Mouse (Mus musculus): ENCODE measurements around the gene Synrg. TPM values are rescaled to one million over a fixed set of nuclear protein-coding genes. Genes with fewer than 3 reads are reported as not detected.

Gene Synrg
- polyA plus RNA-seq, 1 experiment from 2014 or later: 6.9 TPM

GRCm38 (mm10) chr11:83979992-83980391 lies 15.8 kb downstream of the Synrg start:
- no peaks in the 10 kb centered on the region for H3K27me3 ChIP-seq (ENCODE audit: insufficient read depth, low read length)
- no peak overlapping the region for H3K27ac ChIP-seq
- H3K36me3 ChIP-seq (ENCODE audit: insufficient read depth, low read length): peaks cover 30% of the 10 kb centered on the region
- H3K9ac ChIP-seq (ENCODE audit: low read depth, low read length): no peak overlapping the region
- DNase-seq (ENCODE audit: low spot score) (no peak), ATAC-seq (replicated peaks; ENCODE audit: low FRiP score, low read depth) (no peak)
- H3K4me1 ChIP-seq (replicated peaks; ENCODE audit: insufficient read depth, low read length): no peaks in the 10 kb centered on the region
- H3K4me3 ChIP-seq (replicated peaks; ENCODE audit: low read depth, low read length): no peak overlapping the region
- 82% methylated on average over 6 of the region's 6 CpGs for WGBS
- H3K9me3 ChIP-seq (replicated peaks; ENCODE audit: low read length): no peaks in the 10 kb centered on the region
- no peak overlapping the region for H3K4me2 ChIP-seq (ENCODE audit: low read length)
- TF ChIP-seq CTCF (IDR thresholded peaks at IDR 0.05; ENCODE audit: low read depth): no peak

GRCm38 (mm10) chr11:83981338-83981737 lies 17.1 kb downstream of the Synrg start:
- no peak overlapping the region for H3K4me2 ChIP-seq (ENCODE audit: low read length)
- DNase-seq (ENCODE audit: low spot score): no peak
- H3K9ac ChIP-seq (ENCODE audit: low read depth, low read length): no peak overlapping the region
- no peak overlapping the region for H3K27ac ChIP-seq
- ATAC-seq (replicated peaks; ENCODE audit: low FRiP score, low read depth): no peak
- H3K4me1 ChIP-seq (replicated peaks; ENCODE audit: insufficient read depth, low read length): no peaks in the 10 kb centered on the region
- no peaks in the 10 kb centered on the region for H3K27me3 ChIP-seq (ENCODE audit: insufficient read depth, low read length)
- 85% methylated on average over 10 of the region's 10 CpGs for WGBS
- H3K36me3 ChIP-seq (ENCODE audit: insufficient read depth, low read length): peaks cover 35% of the 10 kb centered on the region
- H3K4me3 ChIP-seq (replicated peaks; ENCODE audit: low read depth, low read length): no peak overlapping the region
- no peaks in the 10 kb centered on the region for H3K9me3 ChIP-seq (replicated peaks; ENCODE audit: low read length)
- no peak for TF ChIP-seq CTCF (IDR thresholded peaks at IDR 0.05; ENCODE audit: low read depth)

- Histone ChIP-seq H3K4me1 (replicated peaks; ENCODE audit: insufficient read depth, low read length) (no peaks in the 10 kb centered on the region), H3K9me3 (replicated peaks; ENCODE audit: low read length) (no peaks in the 10 kb centered on the region), H3K36me3 (ENCODE audit: insufficient read depth, low read length) (peaks cover 29% of the 10 kb centered on the region), H3K9ac (ENCODE audit: low read depth, low read length) (no peak overlapping the region), H3K27ac (no peak overlapping the region), H3K27me3 (ENCODE audit: insufficient read depth, low read length) (no peaks in the 10 kb centered on the region), H3K4me2 (ENCODE audit: low read length) (no peak overlapping the region), H3K4me3 (replicated peaks; ENCODE audit: low read depth, low read length) (no peak overlapping the region)
- no peak for TF ChIP-seq CTCF (IDR thresholded peaks at IDR 0.05; ENCODE audit: low read depth)
- DNase-seq (ENCODE audit: low spot score) (no peak), ATAC-seq (replicated peaks; ENCODE audit: low FRiP score, low read depth) (no peak)
- 46% methylated on average over 4 of the region's 4 CpGs for WGBS
Observed at GRCm38 (mm10) chr11:83991701-83992100, 27.5 kb downstream of the Synrg start.

- no peak for ATAC-seq (replicated peaks; ENCODE audit: low FRiP score, low read depth)
- Histone ChIP-seq H3K9me3 (replicated peaks; ENCODE audit: low read length) (no peaks in the 10 kb centered on the region), H3K27ac (no peak overlapping the region), H3K4me1 (replicated peaks; ENCODE audit: insufficient read depth, low read length) (no peaks in the 10 kb centered on the region), H3K9ac (ENCODE audit: low read depth, low read length) (no peak overlapping the region), H3K4me3 (replicated peaks; ENCODE audit: low read depth, low read length) (no peak overlapping the region), H3K27me3 (ENCODE audit: insufficient read depth, low read length) (no peaks in the 10 kb centered on the region), H3K4me2 (ENCODE audit: low read length) (no peak overlapping the region), H3K36me3 (ENCODE audit: insufficient read depth, low read length) (peaks cover 41% of the 10 kb centered on the region)
- no peak for TF ChIP-seq CTCF (IDR thresholded peaks at IDR 0.05; ENCODE audit: low read depth)
- 70% methylated on average over 2 of the region's 2 CpGs for WGBS
- no peak for DNase-seq (ENCODE audit: low spot score)
Observed at GRCm38 (mm10) chr11:83993428-83993827, 29.2 kb downstream of the Synrg start.

GRCm38 (mm10) chr11:83994481-83994880 lies 30.3 kb downstream of the Synrg start:
- no peak for TF ChIP-seq CTCF (IDR thresholded peaks at IDR 0.05; ENCODE audit: low read depth)
- no peaks in the 10 kb centered on the region for H3K27me3 ChIP-seq (ENCODE audit: insufficient read depth, low read length)
- ATAC-seq (replicated peaks; ENCODE audit: low FRiP score, low read depth) (no peak), DNase-seq (ENCODE audit: low spot score) (no peak)
- no peak overlapping the region for H3K9ac ChIP-seq (ENCODE audit: low read depth, low read length)
- H3K4me2 ChIP-seq (ENCODE audit: low read length): no peak overlapping the region
- no peaks in the 10 kb centered on the region for H3K4me1 ChIP-seq (replicated peaks; ENCODE audit: insufficient read depth, low read length)
- peaks cover 39% of the 10 kb centered on the region for H3K36me3 ChIP-seq (ENCODE audit: insufficient read depth, low read length)
- H3K27ac ChIP-seq: no peak overlapping the region
- H3K9me3 ChIP-seq (replicated peaks; ENCODE audit: low read length): no peaks in the 10 kb centered on the region
- no peak overlapping the region for H3K4me3 ChIP-seq (replicated peaks; ENCODE audit: low read depth, low read length)
- WGBS: 79% methylated on average over 3 of the region's 3 CpGs

- 93% methylated on average over 2 of the region's 2 CpGs for WGBS
- Histone ChIP-seq H3K4me1 (replicated peaks; ENCODE audit: insufficient read depth, low read length) (no peaks in the 10 kb centered on the region), H3K4me3 (replicated peaks; ENCODE audit: low read depth, low read length) (no peak overlapping the region), H3K9ac (ENCODE audit: low read depth, low read length) (no peak overlapping the region), H3K27ac (no peak overlapping the region), H3K4me2 (ENCODE audit: low read length) (no peak overlapping the region), H3K36me3 (ENCODE audit: insufficient read depth, low read length) (peaks cover 36% of the 10 kb centered on the region), H3K27me3 (ENCODE audit: insufficient read depth, low read length) (no peaks in the 10 kb centered on the region), H3K9me3 (replicated peaks; ENCODE audit: low read length) (no peaks in the 10 kb centered on the region)
- TF ChIP-seq CTCF (IDR thresholded peaks at IDR 0.05; ENCODE audit: low read depth): no peak
- DNase-seq (ENCODE audit: low spot score): no peak
- ATAC-seq (replicated peaks; ENCODE audit: low FRiP score, low read depth): no peak
Observed at GRCm38 (mm10) chr11:83995535-83995950, 31.3 kb downstream of the Synrg start.

GRCm38 (mm10) chr11:83997171-83997868 lies 33.1 kb downstream of the Synrg start:
- 87% methylated on average over 5 of the region's 5 CpGs for WGBS
- TF ChIP-seq CTCF (IDR thresholded peaks at IDR 0.05; ENCODE audit: low read depth): no peak
- Histone ChIP-seq H3K9me3 (replicated peaks; ENCODE audit: low read length) (no peaks in the 10 kb centered on the region), H3K27ac (no peak overlapping the region), H3K4me1 (replicated peaks; ENCODE audit: insufficient read depth, low read length) (no peaks in the 10 kb centered on the region), H3K4me2 (ENCODE audit: low read length) (no peak overlapping the region), H3K4me3 (replicated peaks; ENCODE audit: low read depth, low read length) (no peak overlapping the region), H3K36me3 (ENCODE audit: insufficient read depth, low read length) (peaks cover 36% of the 10 kb centered on the region), H3K9ac (ENCODE audit: low read depth, low read length) (no peak overlapping the region), H3K27me3 (ENCODE audit: insufficient read depth, low read length) (no peaks in the 10 kb centered on the region)
- DNase-seq (ENCODE audit: low spot score): no peak
- ATAC-seq (replicated peaks; ENCODE audit: low FRiP score, low read depth): no peak

Data from kidney, postnatal 0 days (tissue).